Mouse (Mus musculus) stomach, embryonic 16.5 days (tissue): ENCODE data around the gene Gabpb2. TPM values are rescaled to one million over a fixed set of nuclear protein-coding genes. Genes with fewer than 3 reads are reported as not detected.

Experiments used
- ATAC-seq: fragments of 200-750 bp; cut with Nextera tagmentation; 2 replicates; pipeline ENCODE4 v1.8.0; 2017; ENCODE audit warnings: moderate number of reproducible peaks, moderate TSS enrichment; ENCODE audit not compliant: insufficient read depth, low FRiP score
- H3K27ac ChIP-seq: fragments of 300-500 bp; sonication (generic); 2 replicates; pipeline ENCODE4 v1.5.1; 2014; ENCODE audit warnings: low read length
- H3K27me3 ChIP-seq: fragments of 300-500 bp; sonication (generic); 2 replicates; pipeline ENCODE4 v1.6.1; 2014; ENCODE audit warnings: low read length, control low read depth, mixed read lengths; ENCODE audit not compliant: control insufficient read depth, insufficient read depth
- H3K36me3 ChIP-seq: fragments of 300-500 bp; sonication (generic); 2 replicates; pipeline ENCODE4 v1.6.1; 2014; ENCODE audit warnings: low read length; ENCODE audit not compliant: control insufficient read depth, insufficient read depth
- H3K4me1 ChIP-seq: fragments of 300-500 bp; sonication (generic); 2 replicates; pipeline ENCODE4 v1.6.1; 2014; ENCODE audit warnings: low read length, control low read depth, mixed read lengths; ENCODE audit not compliant: control insufficient read depth, insufficient read depth
- H3K4me2 ChIP-seq: fragments of 300-500 bp; sonication (generic); 2 replicates; pipeline ENCODE4 v1.6.1; 2014; ENCODE audit warnings: low read depth, low read length, mixed read lengths
- H3K4me3 ChIP-seq: fragments of 300-500 bp; sonication (generic); replicated peaks from 2 replicates; pipeline ENCODE4 v1.5.1; 2014; ENCODE audit warnings: mild to moderate bottlenecking, low read length
- H3K9ac ChIP-seq: fragments of 300-500 bp; sonication (generic); 2 replicates; pipeline ENCODE4 v1.6.1; 2014; ENCODE audit warnings: low read length
- H3K9me3 ChIP-seq: fragments of 300-500 bp; sonication (generic); replicated peaks from 2 replicates; pipeline ENCODE4 v1.6.1; 2016; ENCODE audit warnings: low read length, control low read depth; ENCODE audit not compliant: control insufficient read depth
- WGBS: fragments of 180-500 bp; shearing (Covaris S2); extraction: QIAGEN DNeasy Blood & Tissue Kit; methylation state at CpG from one replicate; pipeline ENCODE4 v1.1.7; 2014; 5-methylcytosine and 5-hydroxymethylcytosine counted together
- polyA plus RNA-seq: library from polyadenylated mRNA; unstranded; fragments of >200 nt; fragmentation: Nextera tagmentation; extraction: Ambion mirVana; gene quantifications from 2 replicates; pipeline ENCODE4 v1.2.1, GENCODE M21; 2015

Gabpb2 gene
- 10.9 and 11.5 TPM in 2 replicates for polyA plus RNA-seq

DNA sequence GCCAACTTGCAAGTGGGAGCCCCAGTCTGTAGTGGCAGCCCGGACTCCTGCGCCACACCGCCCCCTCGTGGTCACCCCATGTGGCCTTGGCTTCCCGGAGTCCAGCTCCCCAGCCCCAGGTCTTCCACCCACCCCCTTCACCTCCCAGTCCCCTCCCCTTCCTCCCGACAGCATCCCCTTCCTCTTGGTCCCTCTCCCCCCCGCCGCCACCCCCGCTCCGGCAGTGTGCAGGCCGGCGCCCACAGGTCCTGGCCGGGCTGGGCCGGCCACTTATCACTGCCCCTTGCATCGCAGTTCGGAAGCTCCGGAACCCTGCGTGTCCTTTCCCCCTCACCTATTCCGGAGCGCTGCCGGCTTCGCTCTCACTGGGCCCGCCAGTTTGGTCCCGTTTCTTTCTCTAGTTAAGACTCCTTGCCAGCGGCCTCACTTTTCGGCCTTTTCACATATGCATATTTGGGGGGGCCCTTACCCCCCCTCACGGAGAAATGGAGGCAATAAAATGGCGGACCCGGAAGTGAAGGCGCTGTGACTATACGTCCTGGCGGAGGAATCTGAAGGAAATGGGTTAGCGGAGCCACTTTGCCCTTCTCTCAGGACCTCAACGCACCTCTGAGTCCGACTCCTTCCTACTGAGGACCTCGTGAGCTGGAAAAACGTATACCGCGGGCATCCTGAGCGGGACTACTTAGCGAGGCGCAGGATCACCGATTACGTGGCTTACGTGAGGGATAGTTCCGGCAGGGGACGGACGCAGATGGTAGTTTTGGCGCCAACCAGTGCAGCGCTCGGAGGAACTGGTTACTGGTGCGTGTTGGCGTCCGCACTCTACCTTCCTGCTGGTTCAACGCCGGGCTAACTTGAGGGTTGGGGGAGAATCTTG lies at the start of gene Gabpb2:
TSS of gene Gabpb2 (minus strand) at position 662 of the 880 bp plus-strand sequence.
- peak; percentile 93 for ATAC-seq
- peak within 1 kb of the TSS; percentile 71 for H3K4me2 ChIP-seq
- H3K27ac ChIP-seq = peak within 1 kb of the TSS; percentile 100
- no peaks in the 10 kb centered on the region for H3K9me3 ChIP-seq
- peak within 1 kb of the TSS; percentile 92 for H3K4me3 ChIP-seq
- H3K36me3 ChIP-seq = peaks cover 17% of the 10 kb centered on the region
- WGBS = under 1% methylated on average over 56 of the region's 56 CpGs
- peaks cover 8% of the 10 kb centered on the region; the same call in 1 of the 2 replicates for H3K4me1 ChIP-seq
- H3K9ac ChIP-seq = peak within 1 kb of the TSS; percentile 97
- H3K27me3 ChIP-seq = no peaks in the 10 kb centered on the region

DNA sequence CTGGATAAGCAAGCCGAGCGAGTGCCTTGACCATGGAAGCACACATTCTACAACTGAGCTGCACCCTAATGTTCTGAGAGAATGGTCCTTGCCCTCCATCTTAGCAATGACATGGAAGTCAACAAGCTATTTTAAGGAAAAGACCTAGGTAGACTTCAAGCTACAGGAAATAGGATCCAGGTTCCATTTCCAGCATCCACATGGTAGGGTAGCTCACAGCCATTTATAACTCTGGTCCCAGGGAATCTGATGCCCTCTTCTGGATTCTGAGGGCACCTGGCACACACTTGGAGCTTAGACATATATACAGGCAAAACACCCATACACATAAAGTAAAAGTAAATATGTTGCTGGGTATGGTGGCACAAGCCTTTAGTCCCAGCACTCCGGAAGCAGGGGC lies 48.3 kb upstream of the Gabpb2 start:
- H3K4me1 ChIP-seq = no peaks in the 10 kb centered on the region
- no peak for ATAC-seq
- H3K4me3 ChIP-seq = no peak overlapping the region
- peaks cover 9% of the 10 kb centered on the region for H3K36me3 ChIP-seq
- WGBS = 92% methylated on average over 3 of the region's 3 CpGs
- no peak overlapping the region for H3K9ac ChIP-seq
- H3K27ac ChIP-seq = no peak overlapping the region
- H3K27me3 ChIP-seq = no peaks in the 10 kb centered on the region
- no peaks in the 10 kb centered on the region for H3K9me3 ChIP-seq
- H3K4me2 ChIP-seq = no peak overlapping the region

DNA sequence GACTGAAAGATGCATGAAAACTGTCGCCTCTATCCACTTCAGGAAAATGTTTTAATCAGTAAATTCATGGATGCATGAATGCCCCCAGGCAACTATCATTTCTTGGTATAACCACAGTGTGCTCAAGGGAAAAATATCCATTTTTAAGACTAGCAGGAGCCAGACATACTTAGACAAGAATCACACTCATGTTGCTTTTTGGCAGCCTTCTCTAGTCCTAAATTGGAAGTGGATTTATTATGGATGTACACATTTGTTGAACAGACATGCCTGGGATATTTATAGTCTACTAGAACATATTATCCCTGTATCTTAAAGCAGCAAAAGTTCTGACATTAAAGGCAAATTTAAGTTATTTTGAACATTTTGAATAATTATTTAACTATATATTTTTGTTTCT lies 47.0 kb upstream of the Gabpb2 start:
- Histone ChIP-seq H3K9me3 (no peaks in the 10 kb centered on the region), H3K27ac (no peak overlapping the region), H3K36me3 (peaks cover 11% of the 10 kb centered on the region), H3K27me3 (no peaks in the 10 kb centered on the region), H3K4me1 (no peaks in the 10 kb centered on the region), H3K4me3 (no peak overlapping the region), H3K4me2 (no peak overlapping the region), H3K9ac (no peak overlapping the region)
- no peak for ATAC-seq
- WGBS = 86% methylated on average over 1 of the region's 1 CpGs

DNA sequence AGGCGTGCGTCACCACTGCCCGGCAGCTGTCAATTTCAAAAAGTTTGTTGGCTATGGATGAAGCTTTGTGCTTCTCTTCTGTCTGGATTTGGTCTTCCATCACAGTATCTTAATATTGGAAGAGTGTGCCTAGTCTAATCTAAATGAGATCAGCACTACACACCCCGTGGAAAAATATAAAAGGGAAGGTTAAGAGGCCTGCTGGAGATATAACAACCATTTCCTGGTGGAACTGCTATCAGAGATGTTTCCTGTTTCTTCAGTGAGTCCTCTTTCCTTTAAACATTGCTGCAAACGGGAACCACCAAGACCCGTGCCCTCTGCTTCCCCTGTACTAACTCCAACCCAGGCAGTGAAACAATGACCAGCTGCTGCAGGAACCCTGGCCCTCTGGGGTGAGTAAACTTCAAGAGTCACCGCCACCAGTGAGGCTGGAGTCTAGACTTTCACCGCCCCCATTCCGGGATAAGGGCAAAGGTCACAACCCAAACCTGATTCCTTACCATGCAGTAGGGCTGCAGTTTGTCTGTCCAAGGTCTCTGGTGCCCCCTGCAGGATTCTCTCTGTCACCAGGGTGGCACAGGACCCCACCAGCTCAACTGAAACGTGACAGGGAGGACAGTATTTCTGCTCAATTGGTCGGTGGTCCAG lies 45.5 kb upstream of the Gabpb2 start:
- no peak overlapping the region for H3K27ac ChIP-seq
- no peak overlapping the region for H3K4me3 ChIP-seq
- no peaks in the 10 kb centered on the region for H3K4me1 ChIP-seq
- ATAC-seq = peak; percentile 64; the same call in 1 of the 2 replicates
- H3K27me3 ChIP-seq = no peaks in the 10 kb centered on the region
- H3K36me3 ChIP-seq = peaks cover 18% of the 10 kb centered on the region
- H3K9ac ChIP-seq = peak overlapping the region; percentile 11; the same call in 1 of the 2 replicates
- no peaks in the 10 kb centered on the region for H3K9me3 ChIP-seq
- WGBS = 47% methylated on average over 11 of the region's 11 CpGs
- H3K4me2 ChIP-seq = no peak overlapping the region

DNA sequence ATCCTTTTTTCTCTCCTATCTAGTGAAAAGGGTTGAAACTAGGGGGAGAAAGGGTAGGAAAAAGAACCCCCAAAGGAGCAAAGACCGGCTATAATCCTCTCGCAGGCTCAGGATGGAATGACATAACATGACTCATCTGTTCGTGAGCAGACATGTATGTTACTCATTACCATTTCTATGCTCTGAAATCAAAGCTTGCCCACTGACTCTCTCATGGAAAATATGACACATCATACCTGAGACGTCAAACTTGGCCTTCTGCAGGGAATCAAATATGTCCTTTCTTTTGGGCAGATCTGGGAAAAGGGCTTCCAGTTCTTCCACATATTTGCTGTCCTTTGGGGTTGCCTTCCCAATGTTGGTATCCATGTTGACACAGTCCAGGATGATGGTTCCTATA lies 44.3 kb upstream of the Gabpb2 start:
- Histone ChIP-seq H3K9ac (no peak overlapping the region), H3K27me3 (no peaks in the 10 kb centered on the region), H3K27ac (no peak overlapping the region), H3K36me3 (peaks cover 13% of the 10 kb centered on the region; the same call in 1 of the 2 replicates), H3K4me2 (no peak overlapping the region), H3K4me3 (no peak overlapping the region), H3K4me1 (no peaks in the 10 kb centered on the region), H3K9me3 (no peaks in the 10 kb centered on the region)
- WGBS = 85% methylated on average over 4 of the region's 4 CpGs
- ATAC-seq = no peak

DNA sequence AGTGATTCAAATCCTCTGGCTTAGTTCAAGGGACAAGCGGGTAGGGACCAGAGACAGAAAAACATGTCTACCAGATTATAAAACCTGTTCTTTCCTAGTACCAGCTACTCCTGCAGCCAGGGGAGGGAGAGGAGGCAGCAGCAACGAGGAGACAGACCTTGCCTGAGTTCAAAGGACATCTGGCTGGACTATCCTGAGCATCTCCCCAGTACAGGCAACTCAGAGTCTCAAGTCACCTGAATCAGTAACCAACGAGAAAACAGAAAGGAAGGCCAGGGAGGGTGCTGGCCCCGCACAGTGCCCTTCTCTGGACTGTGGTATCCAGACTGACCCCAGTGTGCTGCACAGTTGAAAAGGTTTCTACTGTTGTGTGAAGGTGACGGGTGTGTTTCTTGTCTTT lies 39.2 kb upstream of the Gabpb2 start:
- H3K9ac ChIP-seq = no peak overlapping the region
- ATAC-seq = no peak
- H3K4me1 ChIP-seq = no peaks in the 10 kb centered on the region
- H3K36me3 ChIP-seq = peaks cover 14% of the 10 kb centered on the region; the same call in 1 of the 2 replicates
- H3K27me3 ChIP-seq = no peaks in the 10 kb centered on the region
- H3K4me3 ChIP-seq = no peak overlapping the region
- H3K4me2 ChIP-seq = no peak overlapping the region
- H3K9me3 ChIP-seq = no peaks in the 10 kb centered on the region
- WGBS = 85% methylated on average over 5 of the region's 5 CpGs
- H3K27ac ChIP-seq = no peak overlapping the region

DNA sequence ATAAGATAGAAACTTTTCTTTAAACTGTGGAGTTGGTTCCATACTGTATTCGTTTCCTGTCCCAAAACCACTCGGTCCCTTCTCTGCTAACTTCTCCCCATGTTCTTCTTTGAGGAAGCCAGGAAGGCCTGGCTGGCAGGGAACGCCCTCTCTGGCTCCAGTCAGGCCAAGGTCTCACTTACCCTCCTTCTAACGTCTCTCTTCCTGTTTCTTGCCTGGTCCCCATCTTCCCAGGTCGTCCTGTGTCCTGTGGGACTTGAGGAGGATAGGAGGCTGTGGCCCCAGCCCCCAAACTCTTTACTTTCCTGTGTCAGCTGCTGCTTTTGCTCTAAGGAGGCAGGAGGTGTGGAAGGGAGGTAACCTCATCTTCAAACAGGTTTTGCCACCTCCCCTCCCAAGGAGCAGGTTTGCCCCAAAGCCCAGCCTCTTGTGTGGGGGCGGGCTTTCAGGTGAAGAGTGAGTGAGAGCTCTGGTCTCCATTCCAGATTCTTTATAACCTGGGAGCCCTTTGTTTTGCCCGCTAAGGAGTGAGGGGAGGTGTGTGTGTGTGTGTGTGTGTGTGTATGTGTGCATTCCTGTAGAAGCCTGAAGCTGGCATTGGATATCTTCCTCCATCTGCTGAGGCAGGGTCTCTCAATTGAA lies 33.2 kb upstream of the Gabpb2 start, which contains the start of gene Bnipl:
TSS of gene Bnipl (minus strand) at position 411 of the 642 bp plus-strand sequence.
- Histone ChIP-seq H3K27ac (peak within 1 kb of the TSS; percentile 77), H3K9ac (peak within 1 kb of the TSS; percentile 58), H3K27me3 (no peaks in the 10 kb centered on the region), H3K9me3 (no peaks in the 10 kb centered on the region), H3K4me2 (peak within 1 kb of the TSS; percentile 34), H3K4me1 (no peaks in the 10 kb centered on the region), H3K4me3 (peak within 1 kb of the TSS; percentile 32), H3K36me3 (peaks cover under 1% of the 10 kb centered on the region; the same call in 1 of the 2 replicates)
- WGBS = 41% methylated on average over 7 of the region's 7 CpGs
- peak; percentile 71; the same call in 1 of the 2 replicates for ATAC-seq

DNA sequence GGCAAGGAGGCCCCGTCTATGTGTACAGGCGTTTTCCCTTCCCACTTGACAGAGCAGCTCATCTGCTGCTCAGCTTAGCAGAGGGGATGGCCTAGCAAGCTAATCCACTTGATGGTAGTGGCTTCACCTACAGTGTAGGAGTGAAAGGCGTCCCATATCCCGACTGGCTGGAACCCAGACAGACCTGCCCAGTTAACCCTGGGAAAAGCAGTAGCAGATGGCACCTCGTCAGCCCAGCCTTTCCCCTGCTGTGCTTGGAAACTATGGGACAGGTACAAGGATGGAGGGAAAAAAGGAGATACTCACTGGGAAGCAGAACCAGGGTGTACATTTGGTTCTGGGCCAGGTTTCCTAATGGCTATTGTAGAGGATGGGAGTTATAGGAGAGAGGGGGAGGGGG lies 32.6 kb upstream of the Gabpb2 start:
- Histone ChIP-seq H3K36me3 (no peaks in the 10 kb centered on the region), H3K9me3 (no peaks in the 10 kb centered on the region), H3K27me3 (no peaks in the 10 kb centered on the region), H3K27ac (peak overlapping the region; percentile 77), H3K4me1 (no peaks in the 10 kb centered on the region), H3K9ac (peak overlapping the region; percentile 58), H3K4me3 (peak overlapping the region; percentile 32), H3K4me2 (peak overlapping the region; percentile 34)
- WGBS = 76% methylated on average over 5 of the region's 5 CpGs
- ATAC-seq = 0 out of 2 replicates have a peak, but pooled peaks have one; percentile 13
